Mouse (Mus musculus): ENCODE results near the gene Gabrb3.

GRCm38 (mm10) chr7:57471316-57471715, 51.8 kb downstream of the Gabrb3 start:
- TF ChIP-seq CTCF (IDR thresholded peaks at IDR 0.05; ENCODE audit: control insufficient read depth, insufficient read depth, low read length) (no peak), POLR2A (IDR thresholded peaks at IDR 0.05; ENCODE audit: borderline replicate concordance, control insufficient read depth, low read depth, low read length) (no peak)
